Mouse (Mus musculus) forebrain, embryonic 16.5 days (tissue): ENCODE results near the gene Gm26602. TPM values are rescaled to one million over a fixed set of nuclear protein-coding genes. Genes with fewer than 3 reads are reported as not detected.

Experiments used
- ATAC-seq: fragments of 200-750 bp; cut with Nextera tagmentation; 2 replicates; pipeline ENCODE4 v1.8.0; 2017; ENCODE audit warnings: mild to moderate bottlenecking, moderate library complexity
- H3K27ac ChIP-seq: fragments of 300-500 bp; sonication (generic); 2 replicates; pipeline ENCODE4 v1.5.1; 2014; ENCODE audit warnings: low read length, control low read depth
- H3K27me3 ChIP-seq: fragments of 300-500 bp; sonication (generic); replicated peaks from 2 replicates; pipeline ENCODE4 v1.6.1; 2014; ENCODE audit warnings: low read length; ENCODE audit not compliant: control insufficient read depth, insufficient read depth
- H3K36me3 ChIP-seq: fragments of 300-500 bp; sonication (generic); 2 replicates; pipeline ENCODE4 v1.6.1; 2014; ENCODE audit not compliant: control insufficient read depth, insufficient read depth
- H3K4me1 ChIP-seq: fragments of 300-500 bp; sonication (generic); replicated peaks from 2 replicates; pipeline ENCODE4 v1.6.1; 2014; ENCODE audit warnings: low read length; ENCODE audit not compliant: control insufficient read depth, insufficient read depth
- H3K4me2 ChIP-seq: fragments of 300-500 bp; sonication (generic); 2 replicates; pipeline ENCODE4 v1.6.1; 2014; ENCODE audit warnings: mild to moderate bottlenecking, low read length, control low read depth
- H3K4me3 ChIP-seq: fragments of 300-500 bp; sonication (generic); replicated peaks from 2 replicates; pipeline ENCODE4 v1.5.1; 2014; ENCODE audit warnings: mild to moderate bottlenecking, low read length, control low read depth
- H3K9ac ChIP-seq: fragments of 300-500 bp; sonication (generic); replicated peaks from 2 replicates; pipeline ENCODE4 v1.6.1; 2014; ENCODE audit warnings: low read depth, low read length, control low read depth
- H3K9me3 ChIP-seq: fragments of 300-500 bp; sonication (generic); 2 replicates; pipeline ENCODE4 v1.6.1; 2016; ENCODE audit warnings: low read length; ENCODE audit not compliant: control insufficient read depth
- WGBS: fragments of 180-500 bp; shearing (Covaris S2); extraction: QIAGEN DNeasy Blood & Tissue Kit; methylation state at CpG from one replicate; pipeline ENCODE4 v1.1.7; 2014; 5-methylcytosine and 5-hydroxymethylcytosine counted together
- polyA plus RNA-seq: library from polyadenylated mRNA; unstranded; fragments of >200 nt; fragmentation: Nextera tagmentation; extraction: Ambion mirVana; gene quantifications from 2 replicates; pipeline ENCODE4 v1.2.1, GENCODE M21; 2015

Gm26602 gene
- polyA plus RNA-seq, 1 experiment from 2014 or later, result 36.3 TPM

GRCm38 (mm10) chr10:79871845-79872244, 38.8 kb upstream of the Gm26602 start:
- peaks cover 44% of the 10 kb centered on the region for H3K4me1 ChIP-seq
- no peaks in the 10 kb centered on the region for H3K27me3 ChIP-seq
- 0 out of 2 replicates have a peak overlapping the region, but pooled peaks have one; percentile 4 for H3K4me3 ChIP-seq
- no peak for ATAC-seq
- H3K9me3 ChIP-seq, result no peaks in the 10 kb centered on the region
- peak overlapping the region; percentile 78 for H3K4me2 ChIP-seq
- H3K27ac ChIP-seq, result no peak overlapping the region
- 62% methylated on average over 8 of the region's 8 CpGs for WGBS
- H3K36me3 ChIP-seq, result peaks cover 4% of the 10 kb centered on the region; the same call in 1 of the 2 replicates
- no peak overlapping the region for H3K9ac ChIP-seq

- Histone ChIP-seq H3K9ac (peak overlapping the region; percentile 96), H3K27me3 (no peaks in the 10 kb centered on the region), H3K36me3 (peaks cover 4% of the 10 kb centered on the region; the same call in 1 of the 2 replicates), H3K4me3 (peak overlapping the region; percentile 85), H3K4me2 (peak overlapping the region; percentile 78), H3K27ac (peak overlapping the region; percentile 97), H3K4me1 (peaks cover 40% of the 10 kb centered on the region), H3K9me3 (no peaks in the 10 kb centered on the region)
- no peak for ATAC-seq
- WGBS, result 54% methylated on average over 3 of the region's 3 CpGs
Measured at GRCm38 (mm10) chr10:79872862-79873261, 37.8 kb upstream of the Gm26602 start.

- no peaks in the 10 kb centered on the region for H3K27me3 ChIP-seq
- peak overlapping the region; percentile 96 for H3K9ac ChIP-seq
- H3K4me1 ChIP-seq, result peaks cover 39% of the 10 kb centered on the region
- no peaks in the 10 kb centered on the region for H3K9me3 ChIP-seq
- peaks cover 4% of the 10 kb centered on the region; the same call in 1 of the 2 replicates for H3K36me3 ChIP-seq
- peak overlapping the region; percentile 85 for H3K4me3 ChIP-seq
- peak overlapping the region; percentile 97 for H3K27ac ChIP-seq
- WGBS, result under 1% methylated on average over 6 of the region's 6 CpGs
- peak; percentile 9 for ATAC-seq
- peak overlapping the region; percentile 78 for H3K4me2 ChIP-seq
Measured at GRCm38 (mm10) chr10:79873313-79873712, 37.3 kb upstream of the Gm26602 start.

DNA sequence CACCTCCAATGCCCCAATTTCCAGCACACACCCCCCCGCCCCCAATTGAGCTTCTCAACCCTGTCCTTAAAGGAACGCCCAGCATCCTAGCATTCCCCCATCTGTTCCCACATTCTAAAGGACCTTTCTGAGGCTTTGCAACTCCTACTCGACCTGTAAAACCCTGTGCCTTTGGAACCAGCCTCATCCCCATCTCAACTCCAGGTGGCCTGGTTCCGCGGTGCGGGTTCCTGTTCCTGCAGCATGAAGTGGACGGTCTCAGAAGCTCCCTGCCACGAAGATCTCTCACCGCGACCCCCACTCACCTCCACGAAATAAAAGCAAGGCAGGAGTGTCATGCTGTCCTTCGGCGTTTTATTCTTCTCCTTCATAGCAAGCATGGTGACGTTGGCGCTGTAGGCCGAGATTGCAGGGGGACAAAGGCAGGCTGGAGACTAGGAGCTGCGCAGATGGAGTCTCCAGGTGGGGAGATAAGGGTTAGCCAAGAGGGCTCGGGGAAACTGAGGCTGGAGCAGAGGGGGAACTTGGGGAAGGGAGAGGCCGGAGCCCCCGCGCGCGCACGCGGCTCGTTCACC, 36.9 kb upstream of the Gm26602 start:
- peak; percentile 39 for ATAC-seq
- Histone ChIP-seq H3K9ac (peak overlapping the region; percentile 96), H3K27me3 (no peaks in the 10 kb centered on the region), H3K4me1 (peaks cover 36% of the 10 kb centered on the region), H3K4me3 (peak overlapping the region; percentile 85), H3K27ac (peak overlapping the region; percentile 97), H3K9me3 (no peaks in the 10 kb centered on the region), H3K4me2 (peak overlapping the region; percentile 78), H3K36me3 (peaks cover 4% of the 10 kb centered on the region; the same call in 1 of the 2 replicates)
- WGBS, result under 1% methylated on average over 26 of the region's 26 CpGs

GRCm38 (mm10) chr10:79874290-79874862, 36.3 kb upstream of the Gm26602 start, which contains the start of the genes Prtn3 and Plppr3:
TSS of gene Prtn3 (plus strand) at chr10:79874476.
TSS of gene Plppr3 (minus strand) at chr10:79874634.
- Histone ChIP-seq H3K4me2 (peak within 1 kb of the TSS; percentile 78), H3K4me3 (peak within 1 kb of the TSS; percentile 85), H3K4me1 (peaks cover 30% of the 10 kb centered on the region), H3K9me3 (no peaks in the 10 kb centered on the region), H3K36me3 (0 out of 2 replicates have a peak, but pooled peaks cover 4% of the 10 kb centered on the region), H3K27ac (peak within 1 kb of the TSS; percentile 97), H3K27me3 (no peaks in the 10 kb centered on the region), H3K9ac (peak within 1 kb of the TSS; percentile 96)
- WGBS, result 0% methylated on average over 43 of the region's 57 CpGs
- peak; percentile 92 for ATAC-seq

GRCm38 (mm10) chr10:79877174-79877573, 33.5 kb upstream of the Gm26602 start:
- Histone ChIP-seq H3K4me3 (no peak overlapping the region), H3K27me3 (peaks cover 6% of the 10 kb centered on the region; the same call in 1 of the 2 replicates)
- WGBS, result 52% methylated on average over 1 of the region's 1 CpGs

DNA sequence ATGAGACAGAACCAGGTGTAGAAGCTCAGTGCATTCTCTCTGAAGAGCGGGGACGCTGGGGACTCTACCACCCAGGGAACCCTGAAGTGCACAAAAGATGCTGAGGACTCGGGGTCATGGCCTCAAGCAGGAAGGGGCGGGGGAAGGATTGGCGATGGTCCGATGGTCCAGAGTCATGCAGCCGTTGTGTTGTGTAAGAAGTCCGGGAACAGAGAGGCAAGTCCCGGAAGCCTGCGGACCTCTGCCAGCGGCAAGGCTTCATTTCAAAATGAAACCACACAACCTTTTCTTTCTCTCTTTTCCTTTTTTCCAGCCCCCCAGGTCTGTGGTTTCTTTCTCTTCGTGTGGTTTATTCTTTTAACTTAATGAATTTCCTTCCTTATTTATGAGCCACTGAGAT, 32.9 kb upstream of the Gm26602 start:
- WGBS, result 52% methylated on average over 12 of the region's 12 CpGs
- no peak overlapping the region for H3K4me2 ChIP-seq

More at GRCm38 (mm10) chr10:79877174-79877573, 33.5 kb upstream of the Gm26602 start:
- Histone ChIP-seq H3K36me3 (no peaks in the 10 kb centered on the region), H3K9me3 (no peaks in the 10 kb centered on the region), H3K4me1 (peaks cover 22% of the 10 kb centered on the region), H3K4me2 (no peak overlapping the region), H3K27ac (no peak overlapping the region), H3K9ac (no peak overlapping the region)
- no peak for ATAC-seq

GRCm38 (mm10) chr10:79879527-79879926, 31.1 kb upstream of the Gm26602 start:
- H3K4me2 ChIP-seq, result no peak overlapping the region
- H3K9ac ChIP-seq, result no peak overlapping the region
- peaks cover 6% of the 10 kb centered on the region; the same call in 1 of the 2 replicates for H3K27me3 ChIP-seq
- H3K36me3 ChIP-seq, result no peaks in the 10 kb centered on the region
- H3K9me3 ChIP-seq, result no peaks in the 10 kb centered on the region
- peaks cover 14% of the 10 kb centered on the region for H3K4me1 ChIP-seq
- WGBS, result 56% methylated on average over 3 of the region's 3 CpGs
- no peak overlapping the region for H3K4me3 ChIP-seq
- H3K27ac ChIP-seq, result no peak overlapping the region
- no peak for ATAC-seq

More for the DNA sequence above, 32.9 kb upstream of the Gm26602 start:
- H3K9ac ChIP-seq, result no peak overlapping the region
- H3K4me3 ChIP-seq, result no peak overlapping the region
- H3K4me1 ChIP-seq, result peaks cover 17% of the 10 kb centered on the region
- ATAC-seq, result no peak
- no peaks in the 10 kb centered on the region for H3K36me3 ChIP-seq
- H3K27me3 ChIP-seq, result peaks cover 6% of the 10 kb centered on the region; the same call in 1 of the 2 replicates
- H3K9me3 ChIP-seq, result no peaks in the 10 kb centered on the region
- H3K27ac ChIP-seq, result no peak overlapping the region

GRCm38 (mm10) chr10:79880721-79881120, 29.9 kb upstream of the Gm26602 start:
- Histone ChIP-seq H3K4me1 (peaks cover 4% of the 10 kb centered on the region; the same call in 1 of the 2 replicates), H3K9ac (no peak overlapping the region), H3K27me3 (peaks cover 6% of the 10 kb centered on the region; the same call in 1 of the 2 replicates), H3K36me3 (no peaks in the 10 kb centered on the region), H3K27ac (no peak overlapping the region), H3K4me2 (no peak overlapping the region), H3K4me3 (no peak overlapping the region), H3K9me3 (no peaks in the 10 kb centered on the region)
- 15% methylated on average over 9 of the region's 9 CpGs for WGBS
- no peak for ATAC-seq
